Mouse (Mus musculus): ENCODE measurements at regions not wholly inside any gene's neighbourhood (a gene's known extent, or its start where the extent isn't known, plus 50 kb on each side); places are given as distances from the start of the nearest gene placed in this dataset.

DNA sequence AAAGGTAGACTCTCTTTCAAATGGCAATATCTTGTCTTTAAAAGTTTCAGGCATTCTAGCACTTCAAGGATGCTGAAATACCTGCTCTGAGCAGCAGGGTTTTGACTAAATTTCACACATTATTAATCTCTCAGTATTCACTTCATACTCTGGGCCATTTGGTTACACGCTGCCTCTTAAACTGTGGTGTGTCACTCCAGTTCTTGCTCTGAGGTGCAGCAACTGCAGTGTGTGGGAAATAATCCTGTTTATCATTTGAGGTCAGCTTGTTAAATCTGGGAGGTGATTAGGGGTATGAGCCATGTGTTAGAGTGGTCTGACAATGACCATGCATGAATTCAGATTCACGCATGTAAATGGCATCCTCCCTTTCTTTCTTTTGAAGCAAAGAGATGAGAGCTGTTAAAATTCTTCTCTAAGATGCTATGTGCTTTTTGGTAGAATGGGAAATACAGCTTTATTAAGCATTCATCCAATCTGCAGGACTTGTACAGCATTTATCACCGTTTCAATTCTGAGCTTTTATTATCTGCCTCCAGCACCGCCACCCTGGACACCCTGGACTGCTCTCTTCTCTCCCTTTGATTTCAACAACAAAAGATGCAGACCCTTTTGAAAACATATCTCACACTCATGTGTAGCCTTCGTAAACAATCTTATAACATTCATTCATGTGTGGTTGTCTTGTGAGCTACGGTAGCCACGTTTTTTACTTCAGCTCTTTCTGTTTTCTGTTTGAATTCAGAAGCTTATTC lies 362.4 kb upstream of the Gm38303 start:
- no peak for TF ChIP-seq CTCF (IDR thresholded peaks at IDR 0.05; ENCODE audit: control insufficient read depth, insufficient read depth, insufficient read length)
- TF ChIP-seq USF1 (IDR thresholded peaks at IDR 0.05; ENCODE audit: low read depth) = no peak
- no peak for TF ChIP-seq MAX (IDR thresholded peaks at IDR 0.05)
